Mouse (Mus musculus): Measurements from ENCODE around the gene Pirb. TPM values are rescaled to one million over a fixed set of nuclear protein-coding genes. Genes with fewer than 3 reads are reported as not detected.
A peak's percentile ranks its signal among the peaks of the same experiment; 100 is the strongest.

Gene Pirb
- polyA plus RNA-seq, 1 experiment = 0.31 TPM

- TF ChIP-seq POLR2A (IDR thresholded peaks at IDR 0.05; ENCODE audit: borderline replicate concordance, insufficient read depth, low read length) = no peak
- no peak for TF ChIP-seq CTCF (IDR thresholded peaks at IDR 0.05; ENCODE audit: borderline replicate concordance, insufficient read depth, low read depth, low read length)
- no peak overlapping the region for H3K4me3 ChIP-seq (replicated peaks; ENCODE audit: insufficient read depth, low read depth, low read length)
- no peaks in the 10 kb centered on the region for H3K27me3 ChIP-seq (ENCODE audit: control insufficient read depth, insufficient read depth, low read length)
- 68% methylated on average over 31 of the region's 31 CpGs for WGBS
- no peak overlapping the region; the same call in 1 of the 2 replicates for H3K27ac ChIP-seq (ENCODE audit: insufficient read depth, low read length)
- no peaks in the 10 kb centered on the region for H3K4me1 ChIP-seq (ENCODE audit: control insufficient read depth, insufficient read depth, low read length)
- peak; percentile 70 to 79 for DNase-seq
Observed at GRCm38 (mm10) chr7:3685400-3686187, 34.6 kb downstream of the Pirb start.

GRCm38 (mm10) chr7:3684698-3685097, 35.5 kb downstream of the Pirb start:
- Histone ChIP-seq H3K27ac (ENCODE audit: insufficient read depth, low read length) (no peak overlapping the region), H3K4me1 (ENCODE audit: control insufficient read depth, insufficient read depth, low read length) (no peaks in the 10 kb centered on the region), H3K4me3 (replicated peaks; ENCODE audit: insufficient read depth, low read depth, low read length) (no peak overlapping the region), H3K27me3 (ENCODE audit: control insufficient read depth, insufficient read depth, low read length) (no peaks in the 10 kb centered on the region)
- TF ChIP-seq POLR2A (IDR thresholded peaks at IDR 0.05; ENCODE audit: borderline replicate concordance, insufficient read depth, low read length) (no peak), CTCF (IDR thresholded peaks at IDR 0.05; ENCODE audit: borderline replicate concordance, insufficient read depth, low read depth, low read length) (no peak)
- whole genome bisulfite sequencing = 68% methylated on average over 8 of the region's 8 CpGs
- no peak for DNase-seq

- no peak for TF ChIP-seq CTCF (IDR thresholded peaks at IDR 0.05; ENCODE audit: borderline replicate concordance, insufficient read depth, low read depth, low read length)
- no peak for TF ChIP-seq POLR2A (IDR thresholded peaks at IDR 0.05; ENCODE audit: borderline replicate concordance, insufficient read depth, low read length)
- no peak for DNase-seq
Observed at GRCm38 (mm10) chr7:3683908-3684550, 36.2 kb downstream of the Pirb start.

GRCm38 (mm10) chr7:3677342-3677741, 42.8 kb downstream of the Pirb start, which contains the start of gene Tmc4:
Gene Tmc4, minus strand, starts transcription at chr7:3677553.
- 54% methylated on average over 9 of the region's 9 CpGs for WGBS
- TF ChIP-seq CTCF (IDR thresholded peaks at IDR 0.05; ENCODE audit: borderline replicate concordance, insufficient read depth, low read depth, low read length) (no peak), POLR2A (IDR thresholded peaks at IDR 0.05; ENCODE audit: borderline replicate concordance, insufficient read depth, low read length) (no peak)

More at GRCm38 (mm10) chr7:3683908-3684550, 36.2 kb downstream of the Pirb start:
- Histone ChIP-seq H3K4me3 (replicated peaks; ENCODE audit: insufficient read depth, low read depth, low read length) (no peak overlapping the region), H3K4me1 (ENCODE audit: control insufficient read depth, insufficient read depth, low read length) (no peaks in the 10 kb centered on the region), H3K27me3 (ENCODE audit: control insufficient read depth, insufficient read depth, low read length) (no peaks in the 10 kb centered on the region), H3K27ac (ENCODE audit: insufficient read depth, low read length) (no peak overlapping the region)
- 30% methylated on average over 10 of the region's 10 CpGs for WGBS

GRCm38 (mm10) chr7:3676371-3676770, 43.8 kb downstream of the Pirb start:
- no peak for DNase-seq
- Histone ChIP-seq H3K4me3 (replicated peaks; ENCODE audit: insufficient read depth, low read depth, low read length) (no peak overlapping the region), H3K27ac (ENCODE audit: insufficient read depth, low read length) (no peak overlapping the region), H3K4me1 (ENCODE audit: control insufficient read depth, insufficient read depth, low read length) (no peaks in the 10 kb centered on the region), H3K27me3 (ENCODE audit: control insufficient read depth, insufficient read depth, low read length) (no peaks in the 10 kb centered on the region)
- 85% methylated on average over 12 of the region's 12 CpGs for WGBS
- TF ChIP-seq CTCF (IDR thresholded peaks at IDR 0.05; ENCODE audit: borderline replicate concordance, insufficient read depth, low read depth, low read length) (no peak), POLR2A (IDR thresholded peaks at IDR 0.05; ENCODE audit: borderline replicate concordance, insufficient read depth, low read length) (no peak)

More at GRCm38 (mm10) chr7:3677342-3677741, 42.8 kb downstream of the Pirb start, which contains the start of gene Tmc4:
- no peak within 1 kb of the TSS for H3K4me3 ChIP-seq (replicated peaks; ENCODE audit: insufficient read depth, low read depth, low read length)
- H3K4me1 ChIP-seq (ENCODE audit: control insufficient read depth, insufficient read depth, low read length) = no peaks in the 10 kb centered on the region
- no peak within 1 kb of the TSS for H3K27ac ChIP-seq (ENCODE audit: insufficient read depth, low read length)
- DNase-seq = no peak
- H3K27me3 ChIP-seq (ENCODE audit: control insufficient read depth, insufficient read depth, low read length) = no peaks in the 10 kb centered on the region

GRCm38 (mm10) chr7:3675228-3675548, 45.0 kb downstream of the Pirb start:
- no peak for TF ChIP-seq POLR2A (IDR thresholded peaks at IDR 0.05; ENCODE audit: borderline replicate concordance, insufficient read depth, low read length)
- no peak for TF ChIP-seq CTCF (IDR thresholded peaks at IDR 0.05; ENCODE audit: borderline replicate concordance, insufficient read depth, low read depth, low read length)
- Histone ChIP-seq H3K27me3 (ENCODE audit: control insufficient read depth, insufficient read depth, low read length) (no peaks in the 10 kb centered on the region), H3K4me3 (replicated peaks; ENCODE audit: insufficient read depth, low read depth, low read length) (no peak overlapping the region), H3K27ac (ENCODE audit: insufficient read depth, low read length) (no peak overlapping the region), H3K4me1 (ENCODE audit: control insufficient read depth, insufficient read depth, low read length) (no peaks in the 10 kb centered on the region)
- no peak for DNase-seq
- 79% methylated on average over 3 of the region's 3 CpGs for WGBS

- peak; percentile 77 to 86 for DNase-seq
- Histone ChIP-seq H3K27ac (ENCODE audit: insufficient read depth, low read length) (no peak overlapping the region), H3K27me3 (ENCODE audit: control insufficient read depth, insufficient read depth, low read length) (no peaks in the 10 kb centered on the region), H3K4me3 (replicated peaks; ENCODE audit: insufficient read depth, low read depth, low read length) (no peak overlapping the region), H3K4me1 (ENCODE audit: control insufficient read depth, insufficient read depth, low read length) (no peaks in the 10 kb centered on the region)
- WGBS = 63% methylated on average over 10 of the region's 10 CpGs
- no peak for TF ChIP-seq POLR2A (IDR thresholded peaks at IDR 0.05; ENCODE audit: borderline replicate concordance, insufficient read depth, low read length)
- TF ChIP-seq CTCF (IDR thresholded peaks at IDR 0.05; ENCODE audit: borderline replicate concordance, insufficient read depth, low read depth, low read length) = peak; percentile 90
Observed at GRCm38 (mm10) chr7:3674507-3675227, 45.5 kb downstream of the Pirb start.
